Mouse (Mus musculus) liver, embryonic 15.5 days (tissue): ENCODE measurements around the gene Camk1d. TPM values are rescaled to one million over a fixed set of nuclear protein-coding genes. Genes with fewer than 3 reads are reported as not detected.

Experiments
- ATAC-seq: fragments of 200-750 bp; cut with Nextera tagmentation; 2 replicates; pipeline ENCODE4 v1.8.0; 2017; ENCODE audit warnings: moderate number of reproducible peaks, mild to moderate bottlenecking, moderate library complexity; ENCODE audit not compliant: insufficient read depth
- H3K27ac ChIP-seq: fragments of 300-500 bp; sonication (generic); replicated peaks from 2 replicates; pipeline ENCODE4 v1.5.1; 2015; ENCODE audit warnings: mild to moderate bottlenecking, inconsistent platforms
- H3K27me3 ChIP-seq: fragments of 300-500 bp; sonication (generic); 2 replicates; pipeline ENCODE4 v1.6.1; 2015; ENCODE audit warnings: mild to moderate bottlenecking, inconsistent platforms
- H3K36me3 ChIP-seq: fragments of 300-500 bp; sonication (generic); replicated peaks from 2 replicates; pipeline ENCODE4 v1.6.1; 2015; ENCODE audit warnings: moderate library complexity, mild to moderate bottlenecking, inconsistent platforms
- H3K4me1 ChIP-seq: fragments of 300-500 bp; sonication (generic); replicated peaks from 2 replicates; pipeline ENCODE4 v1.6.1; 2015; ENCODE audit warnings: inconsistent platforms
- H3K4me2 ChIP-seq: fragments of 300-500 bp; sonication (generic); 2 replicates; pipeline ENCODE4 v1.6.1; 2015; ENCODE audit warnings: moderate library complexity, mild to moderate bottlenecking, inconsistent platforms
- H3K4me3 ChIP-seq: fragments of 300-500 bp; sonication (generic); replicated peaks from 2 replicates; pipeline ENCODE4 v1.5.1; 2015; ENCODE audit warnings: mild to moderate bottlenecking, inconsistent platforms
- H3K9ac ChIP-seq: fragments of 300-500 bp; sonication (generic); 2 replicates; pipeline ENCODE4 v1.6.1; 2015; ENCODE audit warnings: moderate library complexity, mild to moderate bottlenecking, inconsistent platforms
- H3K9me3 ChIP-seq: fragments of 300-500 bp; sonication (generic); replicated peaks from 2 replicates; pipeline ENCODE4 v1.6.1; 2016; ENCODE audit warnings: inconsistent platforms
- WGBS: fragments of 180-500 bp; shearing (Covaris S2); methylation state at CpG from one replicate; pipeline ENCODE4 v1.1.7; 2015; ENCODE audit warnings: mixed read lengths; ENCODE audit not compliant: insufficient replicate concordance; 5-methylcytosine and 5-hydroxymethylcytosine counted together
- polyA plus RNA-seq: library from polyadenylated mRNA; unstranded; fragments of >200 nt; fragmentation: Nextera tagmentation; extraction: Ambion mirVana; gene quantifications from 2 replicates; pipeline ENCODE4 v1.2.1, GENCODE M21; 2015

The Camk1d gene
- polyA plus RNA-seq, 1 experiment from 2014 or later = 1.5 TPM

DNA sequence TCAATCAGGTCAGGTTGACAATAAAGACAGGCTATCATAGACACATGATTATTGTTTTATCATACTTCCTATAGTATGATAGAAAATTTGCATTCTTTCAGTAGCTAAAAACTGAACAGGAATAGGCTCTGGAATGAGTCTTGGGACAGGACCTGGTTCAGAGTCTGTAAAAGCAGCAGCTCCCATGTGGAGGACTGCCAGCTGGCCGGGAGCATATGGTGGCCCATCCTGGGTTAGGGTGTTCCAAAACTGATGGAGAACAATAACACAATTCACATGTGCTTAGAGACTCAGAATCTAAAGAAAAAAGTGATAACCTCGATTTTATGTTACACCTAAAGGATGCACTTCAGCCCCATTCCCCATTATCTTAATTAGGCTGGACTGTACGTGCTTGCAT, 343.0 kb downstream of the Camk1d start:
- Histone ChIP-seq H3K4me2 (no peak overlapping the region), H3K27ac (no peak overlapping the region), H3K9me3 (no peaks in the 10 kb centered on the region), H3K4me1 (no peaks in the 10 kb centered on the region), H3K4me3 (no peak overlapping the region), H3K36me3 (no peaks in the 10 kb centered on the region), H3K27me3 (no peaks in the 10 kb centered on the region), H3K9ac (no peak overlapping the region)
- WGBS = 45% methylated on average over 3 of the region's 3 CpGs
- ATAC-seq = no peak

DNA sequence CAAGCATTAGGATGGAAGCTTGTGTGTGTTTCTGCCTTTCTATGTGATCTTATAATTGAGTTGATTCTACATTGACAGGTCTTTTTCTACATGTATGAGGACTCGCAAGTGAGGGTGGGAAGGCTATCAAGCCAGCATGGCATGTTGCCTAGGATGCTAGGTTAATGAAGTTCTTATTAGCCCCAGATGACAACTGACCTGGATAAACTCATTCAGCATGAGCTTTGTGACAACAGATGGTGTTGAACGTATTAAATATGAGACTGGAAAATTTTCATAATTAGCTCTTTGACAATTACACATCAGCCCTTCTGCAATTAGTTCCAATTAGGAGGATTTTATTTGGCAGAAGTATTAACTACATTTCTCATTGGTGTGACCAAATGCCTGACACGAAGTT, 343.7 kb downstream of the Camk1d start:
- Histone ChIP-seq H3K9ac (no peak overlapping the region), H3K36me3 (no peaks in the 10 kb centered on the region), H3K4me1 (no peaks in the 10 kb centered on the region), H3K4me2 (no peak overlapping the region), H3K9me3 (no peaks in the 10 kb centered on the region), H3K27me3 (no peaks in the 10 kb centered on the region), H3K4me3 (no peak overlapping the region), H3K27ac (no peak overlapping the region)
- WGBS = 55% methylated on average over 3 of the region's 3 CpGs
- ATAC-seq = no peak

GRCm38 (mm10) chr2:5363836-5364235, 350.5 kb downstream of the Camk1d start:
- Histone ChIP-seq H3K27ac (no peak overlapping the region), H3K36me3 (no peaks in the 10 kb centered on the region), H3K4me3 (no peak overlapping the region), H3K4me2 (no peak overlapping the region), H3K4me1 (no peaks in the 10 kb centered on the region), H3K27me3 (no peaks in the 10 kb centered on the region), H3K9me3 (no peaks in the 10 kb centered on the region), H3K9ac (no peak overlapping the region)
- 52% methylated on average over 5 of the region's 5 CpGs for WGBS
- ATAC-seq = no peak

- Histone ChIP-seq H3K27ac (no peak overlapping the region), H3K4me1 (no peaks in the 10 kb centered on the region), H3K4me3 (no peak overlapping the region), H3K36me3 (no peaks in the 10 kb centered on the region), H3K27me3 (no peaks in the 10 kb centered on the region), H3K9ac (no peak overlapping the region), H3K9me3 (no peaks in the 10 kb centered on the region), H3K4me2 (no peak overlapping the region)
- no peak for ATAC-seq
- WGBS = 73% methylated on average over 5 of the region's 5 CpGs
These were observed 356.3 kb downstream of the Camk1d start for GRCm38 (mm10) chr2:5358049-5358448.

DNA sequence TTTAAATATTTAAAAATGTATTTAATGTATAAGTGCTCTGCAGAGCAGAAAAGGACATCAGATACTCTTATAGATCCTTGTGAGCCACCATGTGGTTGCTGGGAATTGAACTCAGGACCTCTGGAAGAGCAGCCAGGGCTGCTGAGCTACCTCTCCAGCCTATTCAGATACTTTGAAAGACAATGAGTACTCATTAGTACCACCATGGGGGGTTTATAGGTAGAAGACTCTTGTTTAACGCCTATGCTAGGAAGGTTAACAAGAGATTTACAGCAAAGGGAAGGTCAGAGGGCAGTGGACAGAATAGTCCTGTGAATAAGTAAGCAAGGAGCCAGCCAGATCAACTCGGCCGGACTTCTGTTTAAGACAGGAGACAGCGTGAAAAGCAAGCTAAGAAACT, 357.3 kb downstream of the Camk1d start:
- Histone ChIP-seq H3K4me1 (no peaks in the 10 kb centered on the region), H3K9ac (no peak overlapping the region), H3K4me2 (no peak overlapping the region), H3K4me3 (no peak overlapping the region), H3K27ac (no peak overlapping the region), H3K36me3 (no peaks in the 10 kb centered on the region), H3K27me3 (no peaks in the 10 kb centered on the region), H3K9me3 (no peaks in the 10 kb centered on the region)
- WGBS = 62% methylated on average over 4 of the region's 4 CpGs
- no peak for ATAC-seq

- no peaks in the 10 kb centered on the region for H3K9me3 ChIP-seq
These were observed 361.3 kb downstream of the Camk1d start for GRCm38 (mm10) chr2:5352821-5353522.

DNA sequence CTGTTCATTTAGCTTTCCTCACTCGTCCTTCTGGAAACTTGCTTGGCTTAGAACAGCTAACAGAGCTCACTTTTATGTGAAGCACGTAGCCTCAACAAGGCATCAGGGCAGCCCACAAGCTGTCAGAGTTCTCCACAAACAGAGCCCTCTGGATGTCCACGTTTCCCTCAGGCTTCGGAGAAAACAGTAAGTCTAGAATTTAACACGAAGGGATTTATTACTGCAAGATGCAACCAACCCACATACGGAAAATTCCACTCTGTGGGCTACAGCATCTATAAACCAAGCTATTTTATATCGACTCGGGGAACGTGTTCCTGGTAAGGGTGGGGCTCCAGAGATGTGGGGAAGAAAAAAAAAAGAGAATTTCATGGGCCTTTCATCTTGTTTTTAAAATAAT, 369.0 kb downstream of the Camk1d start:
- Histone ChIP-seq H3K4me3 (no peak overlapping the region), H3K4me2 (no peak overlapping the region), H3K27me3 (no peaks in the 10 kb centered on the region), H3K27ac (no peak overlapping the region), H3K4me1 (no peaks in the 10 kb centered on the region), H3K9ac (no peak overlapping the region), H3K9me3 (no peaks in the 10 kb centered on the region), H3K36me3 (no peaks in the 10 kb centered on the region)
- no peak for ATAC-seq
- 60% methylated on average over 9 of the region's 9 CpGs for WGBS

More at GRCm38 (mm10) chr2:5352821-5353522, 361.3 kb downstream of the Camk1d start:
- Histone ChIP-seq H3K27me3 (no peaks in the 10 kb centered on the region), H3K9ac (no peak overlapping the region), H3K36me3 (no peaks in the 10 kb centered on the region), H3K4me1 (no peaks in the 10 kb centered on the region), H3K4me2 (no peak overlapping the region), H3K27ac (no peak overlapping the region), H3K4me3 (no peak overlapping the region)
- WGBS = 69% methylated on average over 13 of the region's 13 CpGs
- ATAC-seq = no peak

- Histone ChIP-seq H3K9ac (no peak overlapping the region), H3K4me2 (no peak overlapping the region), H3K27me3 (no peaks in the 10 kb centered on the region), H3K9me3 (no peaks in the 10 kb centered on the region), H3K36me3 (no peaks in the 10 kb centered on the region), H3K4me3 (no peak overlapping the region), H3K4me1 (no peaks in the 10 kb centered on the region), H3K27ac (no peak overlapping the region)
- 66% methylated on average over 12 of the region's 12 CpGs for WGBS
- ATAC-seq = no peak
These were observed 386.6 kb downstream of the Camk1d start for GRCm38 (mm10) chr2:5327533-5328250.

DNA sequence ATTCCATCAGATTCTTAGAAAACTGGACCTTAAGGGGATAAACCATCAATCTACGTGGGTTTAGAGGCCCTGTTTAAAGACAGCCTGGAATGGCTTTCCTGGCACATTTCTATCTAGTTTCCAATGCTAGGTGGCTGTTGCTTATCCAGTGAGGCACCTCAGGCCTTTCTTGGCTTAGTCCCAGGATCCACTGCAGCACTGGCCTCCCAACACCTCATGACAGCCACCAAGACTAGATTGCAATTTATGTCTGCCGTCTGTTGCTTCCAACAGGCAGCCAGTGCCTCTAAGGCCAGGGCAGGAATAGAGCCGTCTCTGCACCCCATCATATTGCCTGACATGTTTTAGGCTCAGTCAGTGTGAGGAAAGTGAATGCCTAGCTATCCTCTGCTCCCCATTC, 389.5 kb downstream of the Camk1d start:
- no peak for ATAC-seq
- H3K27ac ChIP-seq = no peak overlapping the region
- H3K4me1 ChIP-seq = no peaks in the 10 kb centered on the region
- no peaks in the 10 kb centered on the region for H3K36me3 ChIP-seq
- no peak overlapping the region for H3K4me2 ChIP-seq
- H3K27me3 ChIP-seq = no peaks in the 10 kb centered on the region
- no peak overlapping the region for H3K9ac ChIP-seq
- 58% methylated on average over 3 of the region's 3 CpGs for WGBS
- no peak overlapping the region for H3K4me3 ChIP-seq
- H3K9me3 ChIP-seq = no peaks in the 10 kb centered on the region

DNA sequence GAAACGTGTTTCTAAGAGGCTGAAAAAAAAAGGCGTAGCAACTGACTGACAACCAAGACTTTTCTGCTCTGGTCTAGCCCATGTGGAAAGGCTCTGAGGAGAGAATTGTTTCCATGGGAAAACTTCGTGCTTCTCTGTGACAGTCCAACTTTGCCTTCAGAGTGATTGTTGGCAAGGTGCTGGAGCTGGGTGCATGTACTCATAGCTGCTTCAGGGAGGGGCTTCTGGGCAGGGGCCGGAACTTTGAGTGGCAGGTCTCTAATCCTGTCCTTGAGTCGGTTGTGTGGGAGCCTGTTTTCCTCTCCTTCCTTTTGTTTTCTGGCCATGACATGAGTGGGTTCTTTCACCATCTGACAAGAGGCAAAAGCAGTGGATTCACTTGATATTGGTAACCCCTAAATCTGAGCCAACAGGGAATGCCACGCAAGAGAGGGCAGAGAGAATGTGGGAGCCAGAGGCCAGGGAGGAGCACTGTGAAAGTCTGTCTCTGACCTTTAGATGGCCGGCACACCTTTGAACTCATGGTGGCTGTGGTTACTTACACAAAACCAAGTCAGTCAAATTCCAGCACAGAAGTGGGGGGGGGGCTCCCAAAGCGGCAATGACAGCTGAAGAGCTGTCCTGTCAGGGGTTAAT, 392.5 kb downstream of the Camk1d start:
- Histone ChIP-seq H3K27ac (no peak overlapping the region), H3K4me1 (no peaks in the 10 kb centered on the region), H3K9me3 (no peaks in the 10 kb centered on the region), H3K27me3 (no peaks in the 10 kb centered on the region), H3K36me3 (no peaks in the 10 kb centered on the region), H3K4me3 (no peak overlapping the region), H3K4me2 (no peak overlapping the region), H3K9ac (no peak overlapping the region)
- no peak for ATAC-seq
- WGBS = 61% methylated on average over 8 of the region's 8 CpGs

GRCm38 (mm10) chr2:5319138-5319537, 395.2 kb downstream of the Camk1d start:
- Histone ChIP-seq H3K27me3 (no peaks in the 10 kb centered on the region), H3K4me2 (no peak overlapping the region), H3K9me3 (no peaks in the 10 kb centered on the region), H3K9ac (no peak overlapping the region), H3K4me1 (peaks cover 11% of the 10 kb centered on the region), H3K27ac (no peak overlapping the region), H3K4me3 (no peak overlapping the region), H3K36me3 (no peaks in the 10 kb centered on the region)
- ATAC-seq = no peak
- 59% methylated on average over 3 of the region's 3 CpGs for WGBS
